Mouse (Mus musculus) heart, postnatal 25 days (tissue): ENCODE results near the gene Sstr2. TPM values are rescaled to one million over a fixed set of nuclear protein-coding genes. Genes with fewer than 3 reads are reported as not detected.

Source experiments
- DNase-seq: peaks from one replicate; pipeline ENCODE4 v3.0.0; 2022; ENCODE audit warnings: low spot score
- intact Hi-C: fragments of 180-260 bp; cut with DNase I; formaldehyde crosslinking; loops from one replicate; pipeline ENCODE4 v1.15.1; 2025
- total RNA-seq, 2 experiments: library from RNA; stranded (reverse); gene quantifications; 2 replicates each; pipeline ENCODE4 v1.2.3; 2021

The Sstr2 gene
- total RNA-seq, 2 experiments from 2014 or later = not detected

- no peak for DNase-seq
- intact Hi-C loops = loop anchor here (5.0 kb wide), 2 partner anchors 321 to 441 kb away; no protein-coding TSS in a partner anchor
These were observed 855 bp upstream of the Sstr2 start for GRCm38 (mm10) chr11:113618303-113618671.

GRCm38 (mm10) chr11:113619420-113620080 is 408 bp downstream of the Sstr2 start:
- intact Hi-C loops = loop anchor here (5.0 kb wide), 2 partner anchors 322 to 442 kb away; no protein-coding TSS in a partner anchor
- no peak for DNase-seq

DNA sequence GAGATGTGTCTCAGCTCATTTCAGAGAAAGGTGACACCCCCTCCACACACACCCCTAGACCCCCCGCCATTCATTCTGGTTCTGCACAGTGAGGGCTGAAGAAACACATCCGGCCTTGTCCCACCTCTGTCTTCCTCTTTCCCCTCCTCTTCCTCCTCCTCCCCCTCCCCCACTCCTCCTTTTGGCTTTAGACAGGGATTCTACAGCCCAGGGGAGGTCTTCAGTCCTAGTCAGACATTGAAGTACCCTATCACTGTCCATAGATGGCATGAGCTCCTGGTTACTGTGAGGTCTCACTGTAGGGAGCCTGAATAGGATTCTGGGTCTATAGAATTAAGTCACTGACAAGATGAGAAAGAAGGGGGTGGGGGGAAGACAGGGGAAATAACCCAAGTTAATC is 1.9 kb downstream of the Sstr2 start:
- intact Hi-C loops = no loop called here
- DNase-seq = no peak

GRCm38 (mm10) chr11:113622028-113622427 is 2.9 kb downstream of the Sstr2 start:
- no peak for DNase-seq
- intact Hi-C loops = no loop called here

DNA sequence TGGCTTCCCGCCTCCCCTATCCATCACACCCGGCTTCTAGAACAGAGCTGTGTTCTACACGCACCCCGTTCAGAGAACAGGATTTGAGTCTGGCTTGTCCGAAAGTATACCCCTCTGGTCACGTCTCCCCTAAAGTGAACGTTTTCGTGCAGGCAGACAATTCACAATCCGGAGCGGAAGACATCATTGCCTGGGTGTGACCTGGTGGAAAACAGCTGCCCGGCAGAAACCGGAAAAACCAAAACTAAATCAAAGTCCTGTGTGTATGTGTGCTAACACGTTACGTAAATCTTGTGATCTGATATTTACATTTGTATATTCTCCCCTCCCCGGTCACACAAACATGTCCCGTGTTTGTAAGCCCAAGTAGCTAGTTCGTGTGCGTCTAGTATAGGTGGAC is 6.3 kb downstream of the Sstr2 start:
- intact Hi-C loops = no loop called here

GRCm38 (mm10) chr11:113627785-113628184 is 8.6 kb downstream of the Sstr2 start:
- intact Hi-C loops = no loop called here
- DNase-seq = no peak

More for the DNA sequence above, 6.3 kb downstream of the Sstr2 start:
- no peak for DNase-seq

DNA sequence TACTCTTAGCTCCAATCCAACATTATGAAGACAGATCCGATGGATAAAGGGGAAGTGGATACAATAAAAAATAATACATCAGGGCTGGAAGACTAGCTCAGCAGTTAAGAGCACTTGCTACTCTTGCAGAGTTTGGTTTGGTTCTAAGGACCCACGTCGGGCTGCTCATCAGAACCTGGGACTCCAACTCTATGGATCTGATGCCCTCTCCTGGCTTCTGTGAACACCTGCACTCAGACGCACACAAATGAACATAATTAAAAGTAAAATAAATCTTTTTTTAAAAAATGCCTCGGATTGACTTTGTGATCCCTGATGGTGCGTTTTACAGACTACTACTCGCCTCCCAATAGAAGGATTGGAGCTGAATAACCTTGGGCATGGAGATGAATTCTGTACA is 11.5 kb downstream of the Sstr2 start:
- no peak for DNase-seq
- intact Hi-C loops = no loop called here

- no peak for DNase-seq
- intact Hi-C loops = no loop called here
These were observed 12.2 kb downstream of the Sstr2 start for GRCm38 (mm10) chr11:113631302-113631701.

DNA sequence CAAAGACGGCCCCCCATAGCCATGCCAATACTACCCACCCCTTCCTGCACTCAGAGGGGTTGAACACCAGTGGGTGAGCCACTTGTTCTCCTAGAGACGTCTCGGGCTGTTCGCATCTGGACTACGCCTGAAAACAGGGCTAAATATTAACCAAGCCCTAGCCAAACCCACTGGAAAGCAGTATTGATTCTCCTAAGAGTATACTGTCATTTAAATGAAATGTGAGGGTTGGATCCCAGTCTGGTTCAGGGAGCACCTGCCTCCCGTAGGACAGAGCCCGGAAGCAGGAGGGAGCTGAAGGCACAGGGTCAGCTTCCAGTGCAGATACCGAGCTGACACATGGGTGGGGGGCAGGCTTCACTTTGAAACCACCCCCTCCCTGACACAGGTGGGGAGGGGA is 12.7 kb downstream of the Sstr2 start:
- no peak for DNase-seq
- intact Hi-C loops = no loop called here

- intact Hi-C loops = no loop called here
- DNase-seq = no peak
These were observed 13.2 kb downstream of the Sstr2 start for GRCm38 (mm10) chr11:113632303-113632702.

- no peak for DNase-seq
- intact Hi-C loops = no loop called here
These were observed 14.3 kb downstream of the Sstr2 start for GRCm38 (mm10) chr11:113633398-113633797.

- intact Hi-C loops = no loop called here
These were observed 15.6 kb downstream of the Sstr2 start for GRCm38 (mm10) chr11:113634699-113635121.

DNA sequence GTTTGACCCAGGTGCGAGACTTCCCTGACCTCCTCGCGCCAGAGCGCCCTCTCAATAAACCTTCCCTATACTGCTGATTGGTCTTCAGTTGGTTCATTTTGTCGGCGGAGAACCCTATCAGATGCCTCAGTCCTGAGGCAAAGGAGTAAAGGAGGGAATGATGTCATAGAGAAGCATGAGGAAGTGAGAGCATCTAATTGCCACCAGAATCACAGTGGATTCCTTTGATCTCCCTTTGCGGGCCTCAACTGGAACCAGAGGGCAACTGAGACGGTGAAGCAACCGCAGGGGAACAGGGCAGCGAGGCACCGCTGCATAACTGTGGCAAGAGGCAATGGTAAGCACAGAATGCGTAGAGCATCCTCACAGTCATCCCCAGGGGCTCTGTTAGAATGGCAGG is 19.5 kb downstream of the Sstr2 start:
- DNase-seq = no peak
- intact Hi-C loops = no loop called here

More at GRCm38 (mm10) chr11:113634699-113635121, 15.6 kb downstream of the Sstr2 start:
- DNase-seq = no peak

- intact Hi-C loops = no loop called here
These were observed 26.0 kb downstream of the Sstr2 start for GRCm38 (mm10) chr11:113645181-113645580.

GRCm38 (mm10) chr11:113648152-113648551 is 29.0 kb downstream of the Sstr2 start:
- intact Hi-C loops = loop anchor here (1.0 kb wide), 2 partner anchors 34 to 164 kb away; no protein-coding TSS in a partner anchor
- peak; percentile 39 for DNase-seq

More at GRCm38 (mm10) chr11:113645181-113645580, 26.0 kb downstream of the Sstr2 start:
- DNase-seq = no peak

DNA sequence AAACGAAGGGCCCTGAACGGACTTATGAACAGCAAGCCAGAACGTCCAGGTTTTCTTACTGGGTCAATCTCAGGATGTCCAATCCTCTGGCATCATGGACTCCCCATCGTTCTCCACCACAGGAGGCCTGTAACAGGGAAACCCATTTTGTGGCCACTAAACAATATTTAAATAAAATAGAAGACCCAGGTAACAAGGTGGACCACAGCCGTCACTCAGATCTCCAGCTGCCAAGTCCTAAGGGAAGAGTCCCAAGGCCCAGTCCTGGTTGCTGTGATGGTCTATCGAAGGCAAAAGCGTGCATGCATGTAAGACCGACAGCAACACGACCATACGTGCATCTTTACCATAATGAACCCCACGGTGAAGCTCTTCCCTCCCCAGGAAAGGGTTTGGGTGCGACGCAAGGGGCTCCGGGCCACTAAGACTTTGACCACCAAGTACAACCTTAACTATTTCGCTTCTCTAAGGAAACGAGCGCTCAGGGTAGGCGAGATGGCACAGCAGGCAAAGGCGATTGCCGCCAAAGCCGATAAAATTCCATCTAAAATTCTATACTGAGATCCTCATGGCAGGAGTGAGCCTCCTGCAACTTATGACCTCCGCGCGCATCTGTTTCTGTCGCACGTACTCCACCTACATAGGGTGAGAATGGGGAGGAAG is 29.7 kb downstream of the Sstr2 start, which contains the start of gene Cog1:
Cog1 (plus strand) TSS at position 480 of the 663 bp plus-strand sequence.
- intact Hi-C loops = loop anchor here (1.0 kb wide), 2 partner anchors 33 to 163 kb away; no protein-coding TSS in a partner anchor
- no peak for DNase-seq

- intact Hi-C loops = no loop called here
- peak; percentile 29 for DNase-seq
These were observed 30.4 kb downstream of the Sstr2 start, which contains the start of gene Slc39a11 for GRCm38 (mm10) chr11:113649353-113650210. Slc39a11 (minus strand) TSS chr11:113650079.

GRCm38 (mm10) chr11:113651206-113651906 is 32.2 kb downstream of the Sstr2 start:
- intact Hi-C loops = no loop called here

DNA sequence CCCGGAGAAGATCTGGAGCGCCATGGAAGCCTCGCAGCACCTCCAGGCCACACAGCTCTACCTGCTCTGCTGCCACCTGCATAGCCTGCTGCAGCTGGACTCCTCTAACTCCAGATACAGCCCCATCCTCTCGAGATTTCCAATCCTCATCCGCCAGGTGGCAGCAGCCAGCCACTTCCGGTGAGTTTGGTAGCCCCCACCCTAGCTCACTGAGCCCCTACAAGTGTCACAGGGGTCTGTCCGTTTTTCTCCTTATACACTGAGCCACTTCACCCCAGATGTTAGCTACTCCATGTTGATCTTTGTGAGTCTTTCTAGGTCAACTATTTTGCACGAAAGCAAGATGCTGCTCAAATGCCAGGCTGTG is 32.7 kb downstream of the Sstr2 start:
- intact Hi-C loops = no loop called here
- no peak for DNase-seq

More at GRCm38 (mm10) chr11:113651206-113651906, 32.2 kb downstream of the Sstr2 start:
- DNase-seq = no peak

DNA sequence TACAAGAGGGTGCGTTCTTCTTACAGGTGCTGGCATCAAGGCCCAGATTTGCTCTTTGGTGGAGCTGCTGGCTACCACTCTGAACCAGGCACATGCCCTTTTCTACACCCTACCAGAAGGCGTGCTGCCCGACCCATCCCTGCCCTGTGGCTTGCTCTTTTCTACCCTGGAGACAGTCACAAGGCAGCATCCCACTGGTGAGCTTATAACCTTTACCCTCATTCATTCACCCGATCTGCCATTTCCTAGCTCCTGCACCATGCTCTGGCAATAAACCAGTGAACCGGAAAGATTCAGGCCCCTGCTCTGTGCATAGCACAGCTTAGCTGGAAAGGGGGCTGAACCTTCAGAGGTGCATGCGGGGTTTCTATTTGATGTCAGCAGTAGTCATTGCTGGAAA is 33.4 kb downstream of the Sstr2 start:
- no peak for DNase-seq
- intact Hi-C loops = no loop called here
